Mouse (Mus musculus): ENCODE measurements around the gene Glis3.

GRCm38 (mm10) chr19:28428220-28428816 is 251.6 kb downstream of the Glis3 start:
- no peak for TF ChIP-seq CTCF (IDR thresholded peaks at IDR 0.05; ENCODE audit: low read depth)
- no peak for TF ChIP-seq EP300 (IDR thresholded peaks at IDR 0.05; ENCODE audit: low read depth)

All from liver, embryonic 14.5 days (tissue).